21 mouse cellular contexts compared by ENCODE assay signal in the genomic region with DNA sequence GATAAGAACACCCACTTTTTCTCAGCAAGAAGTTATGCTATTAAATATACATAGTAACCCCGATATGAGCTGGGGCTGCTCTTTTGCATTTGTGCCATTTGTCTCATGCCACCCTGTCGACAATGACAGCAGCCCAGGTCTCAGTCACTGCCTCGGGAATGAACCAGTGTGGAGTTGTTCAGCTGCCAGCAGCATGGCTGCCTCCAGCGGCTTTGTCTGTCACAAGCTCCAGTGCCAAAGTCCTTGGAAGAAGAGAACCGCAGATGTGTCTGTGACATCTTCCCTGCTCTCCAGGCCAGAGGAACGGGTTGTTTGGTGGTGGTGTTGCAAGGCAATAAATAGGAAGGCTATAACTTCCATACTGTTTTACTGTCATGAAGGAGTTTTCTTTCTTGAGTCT.
DNase-seq lines count a peak whose midpoint lies in the region; ATAC-seq and TF ChIP-seq lines count a peak whose summit lies in the region.
"Had no signal": no experiment of that assay in that cellular context is flagged by ENCODE, and none has a peak within 500 bp of the region (broad histone marks: within the 10 kb centered on the region; RNA-seq: fewer than 3 reads in every experiment).

No protein-coding gene starts in this region.

- DNase-seq in heart, adult 11 months = peak; percentile 85
- DNase-seq in heart, postnatal 36 days = no peak
- peak; percentile 72 for DNase-seq in hindbrain, postnatal 0 days (ENCODE audit: low spot score)
- peak; percentile 20 for DNase-seq in cerebellum, adult 11-12 months
- DNase-seq in cerebellum, postnatal 14 days = peak; percentile 74 to 76
- no peak for DNase-seq in layer of hippocampus, postnatal 25 days (ENCODE audit: extremely low spot score in 1 of 2, low spot score in 1 of 2)
- no peak for DNase-seq in thymus, postnatal 0 days (ENCODE audit: low spot score)
- DNase-seq: gastrocnemius, postnatal 10 days; kidney, postnatal 36 days; lung, adult 2 months; lung, postnatal 36 days; retina, postnatal 1 day had no signal

- H3K9ac ChIP-seq in hindbrain, postnatal 0 days (replicated peaks; ENCODE audit: low read length) = no peak overlapping the region
- no peak overlapping the region for H3K9ac ChIP-seq in hindbrain, embryonic 12.5 days

- no peaks in the 10 kb centered on the region for H3K27me3 ChIP-seq in hindbrain, postnatal 0 days (ENCODE audit: insufficient read depth, low read length)
- no peaks in the 10 kb centered on the region for H3K27me3 ChIP-seq in hindbrain, embryonic 12.5 days
- H3K27me3 ChIP-seq: CH12.LX had no signal

- H3K4me1 ChIP-seq in hindbrain, postnatal 0 days (ENCODE audit: insufficient read depth, low read length) = no peaks in the 10 kb centered on the region
- H3K4me1 ChIP-seq in hindbrain, embryonic 12.5 days = no peaks in the 10 kb centered on the region
- H3K4me1 ChIP-seq: forebrain, embryonic 10.5 days; hindbrain, embryonic 10.5 days had no signal

- peak; percentile 27; the same call in 1 of the 2 replicates for ATAC-seq in hindbrain, postnatal 0 days
- ATAC-seq in hindbrain, embryonic 12.5 days (ENCODE audit: low FRiP score) = no peak
- ATAC-seq: midbrain, embryonic 16.5 days had no signal

- WGBS in hindbrain, postnatal 0 days = 50% methylated on average over 6 of the region's 6 CpGs
- 81% methylated on average over 6 of the region's 6 CpGs for WGBS in hindbrain, embryonic 12.5 days

- H3K27ac ChIP-seq in hindbrain, postnatal 0 days = 0 out of 2 replicates have a peak overlapping the region, but pooled peaks have one; percentile 16
- H3K27ac ChIP-seq in hindbrain, embryonic 12.5 days = no peak overlapping the region
- H3K27ac ChIP-seq: forebrain, embryonic 10.5 days; heart, adult 2 months; hindbrain, embryonic 10.5 days; left cerebral cortex, adult 2 months; stomach, postnatal 0 days had no signal

- H3K4me3 ChIP-seq in hindbrain, postnatal 0 days (ENCODE audit: low read length) = no peak overlapping the region
- H3K4me3 ChIP-seq in hindbrain, embryonic 12.5 days = no peak overlapping the region
- H3K4me3 ChIP-seq: forebrain, embryonic 10.5 days; heart, adult 2 months; hindbrain, embryonic 10.5 days; left cerebral cortex, adult 2 months had no signal

- no peak for TF ChIP-seq CTCF in hindbrain, postnatal 0 days (IDR thresholded peaks at IDR 0.05; ENCODE audit: low read depth)

- intact Hi-C loops in heart, postnatal 36 days (cut with DNase I) = no loop called here

- no peak overlapping the region for H3K4me2 ChIP-seq in hindbrain, postnatal 0 days (ENCODE audit: low read depth, low read length)
- no peak overlapping the region for H3K4me2 ChIP-seq in hindbrain, embryonic 12.5 days (replicated peaks)
- H3K4me2 ChIP-seq: liver, embryonic 11.5 days had no signal

- no peaks in the 10 kb centered on the region for H3K36me3 ChIP-seq in hindbrain, postnatal 0 days (ENCODE audit: insufficient read depth, low read length)
- no peaks in the 10 kb centered on the region for H3K36me3 ChIP-seq in hindbrain, embryonic 12.5 days
- H3K36me3 ChIP-seq: forebrain, embryonic 10.5 days; hindbrain, embryonic 10.5 days had no signal

- no peaks in the 10 kb centered on the region for H3K9me3 ChIP-seq in hindbrain, postnatal 0 days (ENCODE audit: low read length)
- H3K9me3 ChIP-seq in hindbrain, embryonic 12.5 days (replicated peaks) = no peaks in the 10 kb centered on the region
- H3K9me3 ChIP-seq: forebrain, embryonic 10.5 days; hindbrain, embryonic 10.5 days had no signal

Comparison
In these comparisons a context has a peak if more than half of its experiments do, and no peak if none do; other contexts are left out.
1. DNase-seq: peak in heart, adult 11 months (single experiment), hindbrain, postnatal 0 days (single experiment), cerebellum, adult 11-12 months (single experiment) and cerebellum, postnatal 14 days (2 of 2); none in heart, postnatal 36 days (0 of 2), layer of hippocampus, postnatal 25 days (0 of 2) and thymus, postnatal 0 days (single experiment).